Mouse (Mus musculus) midbrain, embryonic 10.5 days (tissue): ENCODE data around the gene Mrps21. TPM values are rescaled to one million over a fixed set of nuclear protein-coding genes. Genes with fewer than 3 reads are reported as not detected.
"Not testable (repeated sequence)": the region's sequence is repeated elsewhere in the genome, so short reads cannot be mapped to it uniquely, and the experiment has no call there.

Experiments used
- DNase-seq: peaks from one replicate; pipeline ENCODE4 v3.0.0-alpha.2; 2017; ENCODE audit warnings: low spot score
- H3K27ac ChIP-seq: fragments of 300-500 bp; sonication (generic); replicated peaks from 2 replicates; pipeline ENCODE4 v1.5.1; 2016; ENCODE audit warnings: mild to moderate bottlenecking
- H3K27me3 ChIP-seq: fragments of 300-500 bp; sonication (generic); 2 replicates; pipeline ENCODE4 v1.6.1; 2016; ENCODE audit warnings: low read depth, mild to moderate bottlenecking; ENCODE audit not compliant: poor library complexity, severe bottlenecking
- H3K36me3 ChIP-seq: fragments of 300-500 bp; sonication (generic); 2 replicates; pipeline ENCODE4 v1.6.1; 2016; ENCODE audit warnings: mild to moderate bottlenecking, moderate library complexity
- H3K4me1 ChIP-seq: fragments of 300-500 bp; sonication (generic); 2 replicates; pipeline ENCODE4 v1.6.1; 2016
- H3K4me3 ChIP-seq: fragments of 300-500 bp; sonication (generic); 2 replicates; pipeline ENCODE4 v1.5.1; 2016; ENCODE audit warnings: mild to moderate bottlenecking, moderate library complexity
- H3K9me3 ChIP-seq: fragments of 300-500 bp; sonication (generic); replicated peaks from 2 replicates; pipeline ENCODE4 v1.6.1; 2016; ENCODE audit warnings: mild to moderate bottlenecking
- WGBS: fragments of 180-500 bp; shearing (Covaris S2); methylation state at CpG from one replicate; pipeline ENCODE4 v1.1.7; 2016; 5-methylcytosine and 5-hydroxymethylcytosine counted together
- polyA plus RNA-seq: library from polyadenylated mRNA; unstranded; fragments of >200 nt; fragmentation: Nextera tagmentation; extraction: Ambion mirVana; gene quantifications from 2 replicates; pipeline ENCODE4 v1.2.1, GENCODE M21; 2016

Mrps21 gene
- polyA plus RNA-seq, 1 experiment from 2014 or later: 390 TPM

- H3K27ac ChIP-seq: no peak overlapping the region
- H3K9me3 ChIP-seq: no peaks in the 10 kb centered on the region
- no peaks in the 10 kb centered on the region for H3K27me3 ChIP-seq
- H3K4me3 ChIP-seq: no peak overlapping the region
- H3K4me1 ChIP-seq: peaks cover 5% of the 10 kb centered on the region
- no peak for DNase-seq
- H3K36me3 ChIP-seq: peaks cover 39% of the 10 kb centered on the region
- WGBS: 90% methylated on average over 3 of the region's 3 CpGs
These were observed 11.0 kb downstream of the Mrps21 start for GRCm38 (mm10) chr3:95860323-95860722.

GRCm38 (mm10) chr3:95858278-95858677 is 13.0 kb downstream of the Mrps21 start:
- H3K9me3 ChIP-seq, H3K27me3 ChIP-seq, DNase-seq, H3K27ac ChIP-seq, H3K4me3 ChIP-seq: not testable (repeated sequence)
- WGBS: 94% methylated on average over 3 of the region's 3 CpGs
- Histone ChIP-seq H3K36me3 (peaks cover 25% of the 10 kb centered on the region), H3K4me1 (peaks cover 16% of the 10 kb centered on the region)

GRCm38 (mm10) chr3:95857050-95857449 is 14.3 kb downstream of the Mrps21 start:
- peaks cover 16% of the 10 kb centered on the region for H3K4me1 ChIP-seq
- H3K27me3 ChIP-seq, H3K4me3 ChIP-seq, DNase-seq, H3K9me3 ChIP-seq, H3K27ac ChIP-seq: not testable (repeated sequence)
- H3K36me3 ChIP-seq: peaks cover 28% of the 10 kb centered on the region
- WGBS: 90% methylated on average over 1 of the region's 1 CpGs

GRCm38 (mm10) chr3:95856115-95856514 is 15.2 kb downstream of the Mrps21 start:
- no peak for DNase-seq
- WGBS: 26% methylated on average over 7 of the region's 7 CpGs
- Histone ChIP-seq H3K4me1 (peaks cover 16% of the 10 kb centered on the region), H3K27ac (peak overlapping the region; percentile 93), H3K27me3 (no peaks in the 10 kb centered on the region), H3K36me3 (peaks cover 28% of the 10 kb centered on the region), H3K9me3 (no peaks in the 10 kb centered on the region), H3K4me3 (peak overlapping the region; percentile 95)

- under 1% methylated on average over 56 of the region's 56 CpGs for WGBS
- Histone ChIP-seq H3K27me3 (no peaks in the 10 kb centered on the region), H3K27ac (peak within 1 kb of the TSS; percentile 93), H3K4me1 (peaks cover 16% of the 10 kb centered on the region), H3K36me3 (peaks cover 33% of the 10 kb centered on the region), H3K4me3 (peak within 1 kb of the TSS; percentile 95), H3K9me3 (no peaks in the 10 kb centered on the region)
- DNase-seq: peak; percentile 93
These were observed 15.7 kb downstream of the Mrps21 start, which contains the start of gene Prpf3 for GRCm38 (mm10) chr3:95855502-95856089. Prpf3 (minus strand) TSS chr3:95855885.

GRCm38 (mm10) chr3:95851317-95851716 is 20.0 kb downstream of the Mrps21 start:
- no peak for DNase-seq
- H3K9me3 ChIP-seq: no peaks in the 10 kb centered on the region

GRCm38 (mm10) chr3:95850611-95851010 is 20.7 kb downstream of the Mrps21 start:
- Histone ChIP-seq H3K27ac (no peak overlapping the region), H3K9me3 (no peaks in the 10 kb centered on the region), H3K4me3 (no peak overlapping the region), H3K27me3 (no peaks in the 10 kb centered on the region), H3K36me3 (peaks cover 83% of the 10 kb centered on the region), H3K4me1 (peaks cover 12% of the 10 kb centered on the region)
- 89% methylated on average over 4 of the region's 4 CpGs for WGBS
- DNase-seq: no peak

More at GRCm38 (mm10) chr3:95851317-95851716, 20.0 kb downstream of the Mrps21 start:
- Histone ChIP-seq H3K27me3 (no peaks in the 10 kb centered on the region), H3K36me3 (peaks cover 76% of the 10 kb centered on the region), H3K27ac (no peak overlapping the region), H3K4me1 (peaks cover 15% of the 10 kb centered on the region), H3K4me3 (no peak overlapping the region)
- WGBS: 94% methylated on average over 8 of the region's 8 CpGs

- H3K4me3 ChIP-seq: no peak overlapping the region
- no peak overlapping the region for H3K27ac ChIP-seq
- H3K27me3 ChIP-seq: no peaks in the 10 kb centered on the region
- no peaks in the 10 kb centered on the region for H3K4me1 ChIP-seq
- DNase-seq: no peak
- H3K36me3 ChIP-seq: peaks cover 100% of the 10 kb centered on the region
- 91% methylated on average over 3 of the region's 3 CpGs for WGBS
- no peaks in the 10 kb centered on the region for H3K9me3 ChIP-seq
These were observed 28.7 kb downstream of the Mrps21 start for GRCm38 (mm10) chr3:95842503-95843214.

- WGBS: 91% methylated on average over 2 of the region's 2 CpGs
- Histone ChIP-seq H3K27me3 (no peaks in the 10 kb centered on the region), H3K4me1 (no peaks in the 10 kb centered on the region), H3K9me3 (no peaks in the 10 kb centered on the region), H3K27ac (no peak overlapping the region), H3K36me3 (peaks cover 100% of the 10 kb centered on the region), H3K4me3 (no peak overlapping the region)
- DNase-seq: no peak
These were observed 32.1 kb downstream of the Mrps21 start for GRCm38 (mm10) chr3:95839250-95839649.

GRCm38 (mm10) chr3:95829053-95829452 is 42.3 kb downstream of the Mrps21 start:
- Histone ChIP-seq H3K36me3 (peaks cover 68% of the 10 kb centered on the region), H3K4me3 (no peak overlapping the region), H3K27ac (no peak overlapping the region), H3K27me3 (no peaks in the 10 kb centered on the region), H3K9me3 (no peaks in the 10 kb centered on the region), H3K4me1 (no peaks in the 10 kb centered on the region)
- WGBS: 98% methylated on average over 4 of the region's 4 CpGs
- no peak for DNase-seq

- no peak overlapping the region for H3K4me3 ChIP-seq
- no peaks in the 10 kb centered on the region for H3K4me1 ChIP-seq
- H3K27ac ChIP-seq: no peak overlapping the region
- no peaks in the 10 kb centered on the region for H3K27me3 ChIP-seq
- 82% methylated on average over 2 of the region's 2 CpGs for WGBS
- H3K36me3 ChIP-seq: peaks cover 41% of the 10 kb centered on the region
- no peak for DNase-seq
- no peaks in the 10 kb centered on the region for H3K9me3 ChIP-seq
These were observed 45.0 kb downstream of the Mrps21 start for GRCm38 (mm10) chr3:95826275-95826674.

- Histone ChIP-seq H3K9me3 (no peaks in the 10 kb centered on the region), H3K27ac (peak overlapping the region; percentile 99), H3K36me3 (peaks cover 8% of the 10 kb centered on the region), H3K4me3 (peak overlapping the region; percentile 91), H3K27me3 (no peaks in the 10 kb centered on the region), H3K4me1 (peaks cover 30% of the 10 kb centered on the region)
- WGBS: 51% methylated on average over 10 of the region's 10 CpGs
- no peak for DNase-seq
These were observed 51.0 kb downstream of the Mrps21 start for GRCm38 (mm10) chr3:95820046-95821010.
